Mouse (Mus musculus) layer of hippocampus, adult 18-20 months (tissue): ENCODE data around the gene Ing1. TPM values are rescaled to one million over a fixed set of nuclear protein-coding genes. Genes with fewer than 3 reads are reported as not detected.
A peak's percentile ranks its signal among the peaks of the same experiment; 100 is the strongest.

ENCODE experiments used
- DNase-seq, 2 experiments: peaks; one replicate each; pipeline ENCODE4 v3.0.0; 2022; ENCODE audit warnings: low spot score in 2 of 2
- long read RNA-seq: library from polyadenylated mRNA; stranded (forward); transcript quantifications from one replicate; pipeline ENCODE4 v2.0.0, GENCODE M21; 2021
- total RNA-seq, 2 experiments: library from RNA; stranded (reverse); gene quantifications; 2 replicates each; pipeline ENCODE4 v1.2.3; 2021

The Ing1 gene
- total RNA-seq, result 10 to 100 TPM; 36.7 to 49.9 TPM
- long read RNA-seq, transcript Ing1-201 (2 exons, 2,814 nt), result major isoform, 44 of 63 reads
- long read RNA-seq, transcript Ing1-202 (2 exons, 1,971 nt), result minor isoform, 13 of 63 reads
- long read RNA-seq, partial matches to known transcripts, result 2 of 63 reads
- long read RNA-seq, other reads (novel, unspliced or antisense), result 1 of 63 reads

DNA sequence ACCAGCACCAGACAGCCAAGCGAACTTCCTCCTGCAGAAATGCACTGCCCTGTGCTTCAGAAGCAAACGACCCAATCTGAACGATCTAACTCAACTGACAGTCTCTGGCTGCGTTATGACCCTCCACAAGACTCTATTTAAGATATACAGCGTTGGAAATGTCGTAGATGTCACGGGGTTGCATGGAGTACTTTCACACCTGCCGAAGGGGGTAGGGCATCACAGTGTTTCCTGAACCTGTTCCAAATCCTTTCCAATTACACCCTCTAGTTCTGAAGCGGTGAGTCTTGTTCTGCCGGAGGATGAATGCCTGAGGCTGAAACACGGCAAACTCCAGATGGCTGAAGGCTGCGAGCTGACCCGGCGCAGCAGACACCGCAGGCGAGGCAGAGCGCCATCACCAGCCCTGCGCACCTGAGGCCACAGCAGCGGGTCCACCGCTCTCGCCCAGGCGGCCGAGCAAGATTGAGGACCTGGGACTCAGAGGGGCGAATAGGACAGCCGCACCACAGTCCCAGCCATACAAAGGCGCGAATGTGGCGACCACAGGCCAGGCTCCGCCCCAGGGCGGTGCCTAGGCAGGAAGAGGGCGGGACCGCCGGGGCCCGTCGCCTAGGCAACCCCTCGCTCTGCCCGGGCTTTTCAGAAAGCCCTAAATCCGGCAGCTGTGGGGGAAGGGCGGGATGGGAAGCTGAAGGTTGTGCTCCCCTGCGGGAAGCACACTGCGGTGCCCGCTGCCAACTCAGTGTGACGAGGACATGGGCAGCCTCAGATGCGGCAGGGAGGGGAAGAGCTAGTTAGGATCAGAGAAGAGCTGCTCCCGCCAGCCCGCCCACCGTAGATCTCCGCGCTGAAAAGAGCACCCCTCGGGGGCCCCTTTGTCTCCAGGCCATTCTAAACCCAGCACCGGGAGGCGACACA is at the start of gene Ing1:
Ing1 (plus strand) TSS at position 773 of the 921 bp plus-strand sequence.
- DNase-seq, result peak; percentile 91 to 97

DNA sequence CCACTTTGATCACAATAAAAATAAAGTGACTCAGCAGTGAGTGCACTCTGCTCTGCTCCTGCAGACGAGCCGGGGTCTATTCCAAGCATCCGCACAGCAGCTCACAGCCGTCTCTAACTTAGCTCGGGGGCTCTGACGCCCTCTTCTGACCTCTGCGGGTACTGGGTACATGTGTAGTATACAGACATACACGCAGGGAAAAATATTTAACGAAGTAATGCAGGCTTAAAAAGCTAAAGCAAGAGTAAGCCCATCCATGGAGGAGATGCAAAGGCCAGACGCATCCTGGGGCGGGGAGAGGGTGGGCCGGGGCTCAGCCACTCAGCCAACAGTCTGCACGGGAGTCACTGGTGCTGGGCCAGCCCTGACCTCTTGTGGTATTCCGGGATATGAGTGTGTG is 49.3 kb upstream of the Ing1 start:
- no peak for DNase-seq

DNA sequence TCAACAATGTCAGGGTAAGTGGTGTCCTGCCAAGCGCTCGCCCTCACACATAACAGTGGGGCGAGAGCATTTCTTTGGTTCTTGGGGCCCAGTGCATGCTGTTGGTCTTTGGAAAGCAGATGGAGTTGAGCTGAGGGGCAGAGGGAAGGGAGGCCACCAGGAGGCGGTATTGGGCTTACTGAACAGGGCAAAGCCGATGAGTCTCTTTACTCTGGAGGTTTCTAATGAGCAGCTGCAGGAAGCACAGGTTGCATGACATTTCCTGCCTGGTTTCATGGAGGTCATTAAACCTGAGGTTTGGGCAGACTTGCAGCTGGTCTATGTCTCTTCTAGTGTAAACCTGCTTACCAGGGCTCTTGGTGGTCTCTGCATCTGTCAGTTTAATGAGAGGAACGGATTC is 48.6 kb upstream of the Ing1 start:
- DNase-seq, result peak in 1 of 2 experiments; percentile 71

DNA sequence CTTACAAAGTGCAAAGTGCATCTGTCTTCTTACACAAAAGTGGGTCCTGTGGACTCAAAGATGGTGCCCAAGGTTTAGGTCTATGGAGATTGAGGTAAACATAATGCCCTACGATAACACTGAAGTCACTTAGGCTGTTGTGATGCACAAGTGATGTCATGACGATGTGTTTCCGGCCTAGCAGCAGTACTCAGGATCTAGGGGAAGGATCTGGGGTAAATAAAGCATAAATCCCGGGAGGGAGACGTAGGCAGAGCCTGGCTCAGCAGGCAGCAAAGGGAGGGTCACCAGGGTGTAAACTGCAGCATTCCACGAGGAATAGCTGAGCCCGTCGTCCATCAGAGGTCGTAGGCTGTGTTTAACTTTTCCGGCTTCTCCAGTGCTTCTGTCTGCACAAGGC is 46.5 kb upstream of the Ing1 start:
- DNase-seq, result no peak

DNA sequence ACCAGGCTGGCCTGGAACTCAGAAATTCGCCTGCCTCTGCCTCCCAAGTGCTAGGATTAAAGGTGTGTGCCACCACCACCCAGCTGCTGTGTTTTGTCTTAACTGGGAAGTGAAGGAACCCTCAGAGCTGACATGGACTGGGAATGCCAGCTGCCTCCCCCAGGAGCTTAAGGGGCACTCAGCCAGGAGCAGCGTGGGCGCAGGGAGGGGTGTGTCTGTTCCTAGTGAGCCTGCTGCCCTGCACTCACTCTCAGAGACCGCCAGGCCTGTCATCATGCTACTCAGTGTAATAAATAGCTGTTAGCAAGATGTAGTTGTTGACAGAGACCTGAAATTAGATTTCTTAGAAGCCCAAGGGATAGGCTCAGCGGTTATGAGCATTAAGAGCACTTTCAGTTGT is 44.4 kb upstream of the Ing1 start:
- no peak for DNase-seq

DNA sequence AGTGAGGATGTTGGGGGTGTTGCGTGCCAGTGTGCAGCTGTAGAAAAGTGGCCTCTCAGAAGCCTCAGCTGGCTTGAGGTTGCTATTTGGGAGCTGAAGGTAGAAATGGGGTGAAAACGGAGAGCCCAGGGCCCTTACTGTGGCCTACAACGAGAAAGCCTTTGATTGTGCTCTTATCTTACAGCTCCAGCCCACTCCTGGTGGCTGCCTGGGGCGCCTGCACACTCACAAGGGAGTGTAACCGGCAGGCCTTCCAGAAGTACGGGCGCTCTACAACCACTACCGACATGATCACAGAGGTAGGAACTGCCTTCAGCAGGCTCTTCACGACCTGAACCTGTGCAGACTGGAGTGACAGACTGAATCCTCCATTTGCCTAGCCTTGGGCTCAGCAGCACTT is 42.7 kb upstream of the Ing1 start:
- DNase-seq, result no peak

DNA sequence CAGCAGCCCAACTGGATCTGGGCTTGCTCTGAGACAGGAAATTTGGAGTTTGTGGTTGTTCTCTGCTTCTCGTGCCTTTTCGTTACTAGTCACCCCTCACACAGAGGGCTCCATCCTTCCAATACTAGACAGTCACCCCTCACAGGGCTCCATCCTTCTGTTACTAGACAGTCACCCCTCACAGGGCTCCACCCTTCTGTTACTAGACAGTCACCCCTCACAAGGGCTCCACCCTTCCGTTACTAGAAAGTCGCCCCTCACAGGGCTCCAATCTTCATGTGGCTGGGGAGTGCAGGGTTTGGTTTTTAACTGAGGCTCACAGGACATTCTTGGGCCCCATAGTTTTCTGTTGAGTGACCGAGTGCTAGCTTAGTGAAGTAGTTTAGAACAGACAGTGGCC is 42.1 kb upstream of the Ing1 start:
- DNase-seq, result no peak

DNA sequence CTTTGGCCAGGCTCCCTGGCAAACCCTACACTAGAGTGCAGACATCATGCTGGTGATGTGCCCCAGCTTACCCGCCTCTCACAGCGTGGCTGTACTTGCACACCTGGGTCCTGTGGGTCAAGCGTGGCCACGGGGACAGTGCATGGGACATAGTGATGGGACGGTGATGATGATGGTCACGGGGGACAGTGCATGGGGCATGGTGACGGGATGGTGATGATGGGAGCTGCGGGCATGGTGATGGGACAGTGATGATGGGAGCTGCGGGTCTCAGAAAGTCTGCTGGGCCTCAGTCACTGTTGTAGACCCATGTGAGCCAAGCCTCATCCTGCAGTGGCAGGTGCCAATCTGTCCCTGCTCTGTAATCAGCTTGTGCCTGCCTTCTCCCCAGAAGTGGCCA is 39.1 kb upstream of the Ing1 start:
- DNase-seq, result no peak

DNA sequence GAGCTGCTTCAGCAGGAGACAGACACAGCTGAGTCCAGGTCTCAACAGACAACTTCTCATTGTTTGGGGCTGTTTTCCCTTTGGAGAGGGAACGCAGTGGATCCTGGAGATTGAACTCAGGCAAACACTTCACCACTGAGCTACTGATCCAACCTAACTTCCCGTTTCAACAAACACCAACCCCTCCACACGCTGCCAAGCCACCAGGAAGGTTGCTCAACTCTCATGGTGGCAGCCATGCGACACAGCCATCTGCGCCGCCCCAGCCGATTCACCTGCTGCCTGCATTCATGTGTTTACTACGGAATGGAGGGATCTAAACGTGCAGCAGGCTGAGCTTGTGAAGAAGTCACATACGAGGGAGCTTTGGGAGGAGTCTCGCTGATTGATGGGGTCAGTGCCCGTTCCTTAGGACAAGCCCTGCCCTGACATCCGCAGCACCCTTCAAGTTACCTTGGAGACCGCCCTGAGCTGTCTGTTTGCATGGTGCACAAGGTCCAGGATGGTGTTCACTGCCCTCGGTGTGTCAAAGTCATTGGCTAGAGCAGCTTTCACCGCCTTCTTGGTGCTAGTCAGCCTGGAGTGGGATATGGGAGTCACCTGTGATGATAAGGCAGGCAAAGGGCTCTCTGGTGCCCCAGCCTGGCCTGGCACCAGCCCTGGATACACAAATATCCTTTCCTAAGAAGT is 37.9 kb upstream of the Ing1 start:
- peak; percentile 46 to 65 for DNase-seq

DNA sequence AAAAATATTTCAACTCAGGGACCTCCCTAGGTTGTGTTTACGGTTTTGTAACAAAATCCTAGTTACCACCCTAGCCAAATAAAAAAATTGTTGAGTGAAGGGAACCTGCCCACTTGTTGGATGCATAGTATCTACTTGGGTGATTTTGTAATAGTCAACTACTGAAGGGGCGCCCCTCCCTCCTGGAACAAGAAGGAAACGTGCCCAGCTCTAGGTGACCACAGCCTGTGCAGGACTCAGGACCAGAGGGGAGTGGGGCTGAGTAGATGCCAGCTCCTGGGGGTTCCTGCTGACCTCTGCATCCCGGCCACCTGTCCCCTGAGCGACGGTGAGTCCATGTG is 37.3 kb upstream of the Ing1 start:
- no peak for DNase-seq

DNA sequence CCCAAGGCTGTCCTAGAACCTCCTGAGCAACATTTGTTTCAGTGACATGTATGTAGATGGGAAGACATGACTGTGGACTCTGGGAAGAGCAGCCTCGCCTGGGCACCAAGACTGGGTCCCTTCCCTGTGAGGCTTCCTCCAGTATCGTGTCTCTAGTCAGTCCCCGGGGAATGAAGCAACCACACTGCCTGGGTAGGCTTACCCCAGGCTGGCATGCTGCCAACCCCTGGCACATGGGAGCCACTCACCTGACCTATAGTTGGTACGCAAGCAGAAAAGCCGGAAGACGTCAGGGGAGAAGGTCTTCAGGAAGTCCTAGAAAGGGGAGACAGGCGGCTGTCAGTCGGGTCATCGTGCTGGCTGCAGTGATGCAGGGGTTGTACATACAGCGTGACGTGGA is 36.7 kb upstream of the Ing1 start:
- no peak for DNase-seq

DNA sequence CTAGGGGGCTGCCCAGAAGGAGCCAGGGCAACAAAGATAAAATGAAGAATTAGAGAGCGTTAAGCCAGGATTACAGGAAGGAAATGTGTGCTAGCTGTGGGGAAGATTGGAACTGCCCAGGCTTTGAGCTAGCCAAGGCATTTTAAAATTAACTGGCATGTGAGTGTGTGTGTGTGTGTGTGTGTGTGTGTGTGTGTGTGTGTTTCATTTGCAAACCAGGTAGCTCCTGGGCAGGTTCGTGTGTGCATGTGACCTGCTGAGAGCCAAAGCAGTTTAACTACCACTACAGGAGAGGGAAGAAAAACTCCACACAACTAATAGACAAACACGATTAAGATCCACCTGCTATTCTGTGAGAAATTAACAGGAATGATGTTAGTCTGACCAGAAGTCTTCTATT is 32.0 kb upstream of the Ing1 start:
- DNase-seq, result no peak

DNA sequence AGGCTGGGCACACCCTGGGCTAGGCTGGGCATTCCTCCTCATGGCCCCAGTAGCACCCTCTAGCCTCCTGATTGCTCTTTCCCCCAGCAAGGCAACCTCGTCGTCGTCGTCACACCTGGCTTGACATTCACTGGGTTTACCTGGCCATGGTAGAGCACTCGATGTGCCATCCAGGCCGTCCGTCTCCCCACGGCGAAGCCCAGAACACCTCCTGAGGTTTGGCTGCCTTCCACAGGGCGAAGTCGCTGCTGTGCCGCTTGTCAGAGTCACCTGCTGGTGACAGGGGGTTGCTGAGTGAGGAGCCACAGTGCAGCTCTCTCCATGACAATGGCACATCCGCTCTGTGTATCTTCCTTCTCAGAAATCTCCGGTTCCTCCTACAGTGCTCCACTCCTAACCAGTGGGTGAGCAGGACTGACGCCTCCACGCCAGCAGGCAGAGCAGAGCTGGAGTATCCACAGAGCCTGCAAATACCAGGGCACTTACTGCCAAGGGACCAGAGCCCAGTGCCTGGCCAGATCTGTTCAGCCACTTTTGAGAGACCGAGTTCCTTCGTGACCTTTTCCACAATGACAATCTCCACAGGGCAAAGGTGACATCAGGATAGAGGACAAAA is 25.1 kb upstream of the Ing1 start:
- DNase-seq, result no peak

DNA sequence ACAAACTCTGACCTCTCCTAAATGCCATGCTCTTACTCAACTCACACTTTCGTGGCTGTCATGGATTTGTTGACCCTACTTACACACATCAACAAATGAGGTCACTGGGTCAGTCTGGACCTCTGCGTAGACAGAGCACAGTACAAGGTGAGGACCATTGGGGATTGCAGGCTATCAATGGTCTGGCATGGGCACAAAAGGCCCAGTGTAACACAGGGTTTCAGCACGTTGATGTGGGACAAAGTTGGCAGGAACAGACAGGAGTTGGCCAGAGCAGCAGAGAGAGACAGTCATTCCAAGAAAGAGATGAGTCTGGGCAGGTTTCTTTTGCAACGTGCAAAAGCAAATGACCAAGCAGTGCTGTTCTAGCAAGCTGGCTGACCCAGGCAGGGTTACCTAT is 24.5 kb upstream of the Ing1 start:
- DNase-seq, result no peak

DNA sequence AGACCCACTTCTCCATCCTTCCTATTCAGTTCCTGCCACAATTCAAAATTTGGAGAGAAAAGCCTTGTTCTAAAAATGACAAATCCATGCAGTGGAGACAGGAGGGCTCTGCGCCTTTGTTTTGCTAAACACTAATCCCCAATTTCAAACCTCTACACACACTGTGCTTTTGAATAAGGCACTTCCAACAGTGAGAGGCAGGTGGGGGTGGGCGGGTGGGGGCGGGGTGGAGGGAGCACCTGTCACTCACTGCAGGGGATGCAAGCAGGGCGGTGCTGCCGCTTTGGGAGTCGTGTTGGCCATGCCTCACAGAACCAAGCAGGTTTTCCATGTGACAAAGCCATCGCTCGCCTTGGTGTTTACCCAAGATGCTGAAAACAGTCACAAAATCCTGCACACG is 20.9 kb upstream of the Ing1 start:
- DNase-seq, result peak in 1 of 2 experiments; percentile 46

DNA sequence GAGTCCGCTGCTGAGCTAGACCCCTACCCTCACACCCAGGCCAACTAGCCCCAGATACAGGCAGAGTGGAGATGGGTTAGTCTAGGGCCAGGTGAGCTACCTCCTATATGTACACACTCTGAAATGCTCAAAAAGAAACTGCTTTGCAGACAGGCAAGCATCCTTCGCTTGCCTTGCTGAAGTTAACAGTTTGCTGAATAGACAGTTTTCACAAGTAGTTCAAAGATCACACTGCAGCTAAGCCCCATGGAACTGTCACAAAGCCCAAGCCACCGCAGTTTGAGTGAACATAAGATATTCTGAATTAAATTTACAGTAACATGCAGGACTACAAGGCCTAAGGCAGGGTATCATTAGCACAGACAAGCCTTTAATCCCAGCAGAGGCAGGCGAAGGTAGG is 16.3 kb upstream of the Ing1 start:
- DNase-seq, result no peak

DNA sequence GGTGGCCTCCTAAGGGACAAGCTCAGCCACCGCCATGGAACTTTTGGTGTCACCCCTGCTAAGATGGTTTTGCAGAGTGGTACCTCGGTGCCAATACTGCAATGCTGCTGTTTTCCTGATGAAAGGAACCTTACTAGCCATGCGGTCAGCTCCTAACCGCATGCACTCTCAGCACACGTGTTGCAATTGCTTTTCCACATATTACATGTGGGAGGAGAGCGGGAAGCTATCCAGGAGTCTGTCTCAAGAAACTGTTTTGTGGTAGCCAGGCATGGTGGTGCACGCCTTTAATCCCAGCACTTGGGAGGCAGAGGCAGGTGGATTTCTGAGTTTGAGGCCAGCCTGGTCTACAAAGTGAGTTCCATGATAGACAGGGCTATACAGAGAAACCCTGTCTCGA is 15.2 kb upstream of the Ing1 start:
- DNase-seq, result no peak

DNA sequence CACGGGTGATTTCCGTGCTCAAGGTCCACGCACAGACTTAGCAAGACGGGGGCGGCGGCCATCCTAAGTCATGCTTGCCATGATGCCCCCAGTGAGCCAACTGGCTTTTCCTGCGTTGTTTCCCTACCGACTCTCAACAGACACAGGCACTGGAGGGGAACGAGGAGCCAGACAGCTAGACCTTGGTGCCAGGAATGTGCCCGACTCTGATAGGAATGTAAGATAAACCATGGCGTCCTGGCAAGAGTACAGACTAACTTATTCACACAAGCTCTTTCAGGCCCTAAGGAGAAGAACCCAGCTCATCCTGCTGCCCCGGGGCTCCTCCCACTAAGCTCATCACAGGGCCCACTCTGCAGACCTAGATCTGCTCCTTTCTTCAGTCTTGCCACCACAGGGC is 13.3 kb upstream of the Ing1 start:
- no peak for DNase-seq

DNA sequence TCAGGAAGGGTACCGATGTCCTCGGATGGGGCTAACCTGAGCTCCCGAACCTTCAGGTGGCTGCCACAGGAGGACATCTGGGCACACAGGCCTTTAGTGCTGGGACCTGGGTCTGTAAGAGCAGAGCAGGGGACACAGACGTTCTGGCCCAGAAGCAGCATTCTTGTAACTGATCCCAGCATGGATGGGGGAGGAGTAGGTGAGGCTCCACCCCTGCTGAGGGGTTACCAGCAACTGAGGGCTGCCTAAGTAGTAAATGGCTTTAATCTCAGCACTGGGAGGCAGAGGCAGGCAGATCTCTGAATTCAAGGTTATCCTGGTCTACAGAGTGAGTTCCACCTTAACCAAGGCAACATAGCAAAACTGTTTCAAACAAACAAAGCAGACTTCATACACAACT is 12.5 kb upstream of the Ing1 start:
- no peak for DNase-seq

DNA sequence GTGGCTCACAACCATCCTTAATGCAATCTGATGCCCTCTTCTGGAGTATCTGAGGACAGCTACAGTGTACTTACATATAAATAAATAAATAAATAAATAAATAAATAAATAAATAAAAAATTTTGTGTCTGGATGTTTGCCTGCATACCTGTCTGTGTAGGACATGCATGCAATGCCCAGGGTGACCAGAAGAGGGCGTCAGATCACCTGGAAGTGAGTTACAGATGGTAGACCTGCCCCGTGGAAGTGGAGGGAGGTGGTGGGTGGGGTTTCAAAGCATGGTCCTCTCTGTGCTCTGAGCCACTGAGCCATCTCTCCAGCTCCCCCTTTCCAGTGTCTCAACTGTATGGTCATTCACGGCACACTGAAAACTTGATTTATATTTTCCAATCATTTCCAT is 11.0 kb upstream of the Ing1 start:
- DNase-seq, result peak in 1 of 2 experiments; percentile 41

DNA sequence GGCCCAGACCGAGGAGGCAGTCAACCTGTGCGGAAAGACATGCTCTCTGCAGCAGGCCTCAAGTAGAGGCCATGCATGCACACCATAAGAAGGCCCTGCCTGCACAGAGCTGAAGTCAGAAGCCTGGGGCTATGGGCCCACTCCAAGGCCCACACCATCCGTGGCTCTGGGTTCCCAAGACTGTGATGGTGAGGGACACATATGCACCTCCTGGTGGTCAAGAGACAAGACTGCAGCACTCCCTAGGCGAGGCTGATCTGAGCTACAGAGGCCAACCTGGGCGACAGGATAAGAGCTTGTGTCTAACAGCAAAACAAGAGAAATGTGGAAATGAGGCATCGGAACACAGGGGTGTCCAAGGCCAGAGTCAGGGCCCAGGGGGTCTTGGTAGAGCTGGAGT is 8.3 kb upstream of the Ing1 start:
- no peak for DNase-seq

DNA sequence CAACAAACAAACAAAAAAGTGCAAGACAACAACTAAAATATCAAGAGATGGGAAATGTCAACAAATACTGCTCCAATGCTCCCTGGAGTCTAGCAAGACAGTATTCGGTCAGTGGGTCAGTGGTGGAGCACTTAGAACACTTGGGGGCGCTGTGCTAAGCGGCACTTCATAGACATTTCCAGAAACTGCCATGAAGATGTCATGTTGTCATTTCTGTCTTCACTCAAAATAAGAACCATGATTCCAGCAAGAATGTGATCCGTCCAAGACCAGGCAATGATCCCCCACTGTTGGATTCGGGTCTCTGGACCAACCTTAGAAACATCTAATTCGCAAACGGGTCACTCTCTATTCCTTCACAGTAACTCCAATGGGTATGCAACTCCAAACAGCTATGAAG is 5.7 kb upstream of the Ing1 start:
- peak in 1 of 2 experiments; percentile 41 for DNase-seq
